Mouse (Mus musculus): ENCODE results near the gene Tmem131l.

- TF ChIP-seq CTCF (IDR thresholded peaks at IDR 0.05; ENCODE audit: control insufficient read depth, insufficient read depth, low read length) = no peak
- TF ChIP-seq POLR2A (IDR thresholded peaks at IDR 0.05; ENCODE audit: borderline replicate concordance, control insufficient read depth, low read depth, low read length) = no peak
Measured at GRCm38 (mm10) chr3:83996086-83996485, 43.9 kb downstream of the Tmem131l start.
